Mouse (Mus musculus): ENCODE results near the gene Add3. TPM values are rescaled to one million over a fixed set of nuclear protein-coding genes. Genes with fewer than 3 reads are reported as not detected.
A peak's percentile ranks its signal among the peaks of the same experiment; 100 is the strongest.

Add3 gene
- total RNA-seq, 4 experiments from 2014 or later = 36.0 to 42.1 (median 40.7) TPM

DNA sequence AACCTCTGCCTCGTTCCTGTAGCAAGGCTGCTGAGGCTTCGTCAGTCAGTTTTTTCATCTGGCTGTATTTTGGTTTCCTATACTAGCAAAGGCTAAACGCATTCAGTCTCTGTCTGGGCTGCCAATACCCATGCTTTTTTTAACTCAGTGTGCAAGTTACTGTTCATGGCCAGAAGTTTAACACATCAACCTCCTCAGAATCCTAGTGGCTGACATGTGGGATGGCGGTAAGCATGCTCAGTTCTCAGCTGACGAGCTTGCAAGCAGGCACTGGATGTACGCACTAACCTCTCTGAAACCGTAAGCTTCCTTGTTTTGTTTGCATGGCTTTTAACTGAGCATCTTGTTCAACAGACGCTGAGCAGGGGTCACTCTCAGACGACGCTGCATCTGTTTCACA is 103.7 kb downstream of the Add3 start:
- no peak for DNase-seq

DNA sequence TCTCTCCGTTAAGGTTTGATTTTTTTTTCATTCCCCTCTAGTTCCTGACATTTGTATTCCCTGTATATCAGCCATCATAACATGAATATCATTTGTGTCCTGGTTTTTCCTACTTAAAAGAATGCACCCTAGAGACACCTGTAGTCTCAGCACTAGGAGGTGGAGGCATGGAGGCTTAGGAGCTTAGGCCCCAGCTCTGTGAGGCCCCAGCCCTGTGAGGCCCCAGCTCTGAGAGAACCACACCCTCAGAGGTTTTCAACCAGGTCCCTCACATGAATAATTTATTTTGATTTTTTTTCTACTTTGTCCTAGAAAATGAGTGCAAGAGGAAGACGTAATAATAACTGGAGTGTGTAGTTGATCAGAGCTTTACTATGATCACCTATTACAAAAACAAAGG is 107.3 kb downstream of the Add3 start:
- DNase-seq = no peak

DNA sequence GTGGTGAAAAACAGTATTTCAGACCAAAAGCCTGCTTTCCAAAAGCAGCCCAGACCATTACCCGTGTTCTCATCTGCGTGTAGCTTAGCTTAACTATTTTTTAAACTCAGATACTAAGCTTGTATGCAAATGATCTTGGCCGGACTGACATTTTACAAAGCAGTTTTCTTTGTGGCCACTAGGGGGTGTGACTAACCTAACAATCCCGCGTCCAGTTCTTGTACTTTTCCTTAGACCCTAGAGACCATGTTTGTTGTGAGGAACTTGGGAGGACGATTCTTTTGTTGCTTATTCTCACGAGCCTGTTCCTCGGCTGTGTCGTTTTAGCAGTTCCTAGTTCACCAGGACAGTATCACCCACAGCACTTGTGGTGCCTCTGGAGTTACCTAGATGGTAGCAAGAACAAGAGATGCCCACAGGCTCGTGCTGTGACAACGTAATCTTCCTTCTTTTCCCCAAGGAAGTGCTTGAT is 107.8 kb downstream of the Add3 start:
- peak; percentile 15 for DNase-seq

DNA sequence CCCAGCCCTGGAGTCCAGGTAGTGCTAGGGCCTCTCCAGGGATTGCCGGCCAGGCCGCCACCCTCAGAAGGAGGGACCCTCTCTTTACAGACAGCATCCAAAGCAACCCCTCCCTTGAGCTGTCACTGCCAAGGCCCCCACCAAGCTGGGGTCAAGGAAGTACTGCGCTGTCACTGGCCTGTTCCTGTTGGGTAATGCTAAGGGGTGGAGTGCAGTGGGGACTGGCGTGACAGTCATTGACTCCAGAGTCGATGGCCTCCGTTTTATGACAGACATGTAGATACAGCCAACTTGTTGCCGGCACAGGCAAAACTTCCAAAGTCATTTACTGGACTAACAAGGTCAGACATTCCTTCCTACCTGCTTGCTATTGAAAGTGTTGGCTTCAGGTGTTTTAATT is 110.8 kb downstream of the Add3 start:
- no peak for DNase-seq

DNA sequence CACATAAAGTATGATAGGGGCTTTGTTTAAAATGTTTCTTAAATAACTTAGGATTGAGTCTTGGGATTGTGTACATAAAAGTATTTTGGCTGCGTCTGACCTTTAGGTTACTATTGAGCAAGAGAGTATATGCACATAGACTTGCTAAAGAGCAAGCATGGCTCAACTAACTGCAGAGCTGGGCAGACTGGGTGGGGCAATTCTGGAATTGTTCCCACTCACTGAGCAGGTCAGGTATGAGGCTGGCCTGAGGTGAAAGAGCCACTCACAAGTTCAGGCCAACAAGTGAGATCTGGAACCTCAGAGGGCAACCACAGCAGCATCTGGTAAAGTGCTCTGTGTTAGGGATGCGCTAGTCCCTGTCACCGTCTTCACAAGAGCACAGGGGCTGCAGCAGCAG is 111.4 kb downstream of the Add3 start:
- no peak for DNase-seq

DNA sequence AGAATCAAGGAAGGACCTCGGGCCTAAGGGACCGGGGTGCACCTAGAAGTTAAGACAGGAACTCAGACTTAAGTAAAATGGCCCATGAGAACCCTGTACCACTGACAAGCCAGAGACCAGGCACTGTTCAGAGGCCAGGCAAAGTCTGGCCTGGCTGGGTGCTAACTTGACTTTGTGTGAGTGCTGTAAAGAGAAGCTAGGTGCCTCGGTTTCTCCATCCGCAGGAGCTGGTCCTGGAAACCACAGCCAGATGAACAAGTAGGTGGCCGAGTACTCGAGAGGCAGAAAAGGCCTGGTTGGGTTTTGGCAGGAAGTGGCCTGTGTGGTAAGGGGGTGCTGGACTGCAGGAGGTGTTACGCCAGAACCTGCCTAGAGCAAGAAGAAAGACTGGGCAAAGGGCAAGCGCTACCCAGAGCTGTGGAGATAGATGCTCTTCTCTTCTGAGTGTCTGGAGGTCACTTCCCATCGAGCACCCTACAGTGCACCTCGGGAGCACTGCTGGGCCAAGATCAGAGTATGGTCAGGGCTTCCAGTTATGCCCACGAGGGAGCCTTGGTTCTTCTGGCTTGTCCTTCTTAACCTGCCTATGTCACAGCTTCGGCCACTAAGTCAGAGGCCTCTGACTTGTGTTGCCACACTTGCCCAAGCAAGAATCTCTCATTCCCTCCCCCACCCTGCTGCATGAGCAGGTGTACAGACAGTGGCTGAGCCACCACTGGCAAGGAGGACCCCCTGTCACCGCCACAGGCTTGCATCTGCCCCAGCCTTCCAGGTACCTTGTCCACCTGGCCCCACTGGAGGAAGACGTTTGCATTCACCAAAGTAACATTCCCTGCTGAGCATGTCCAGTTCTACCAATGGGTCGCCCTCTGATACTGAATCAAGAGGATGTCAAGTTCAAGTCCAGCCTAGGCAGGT is 112.1 kb downstream of the Add3 start:
- no peak for DNase-seq

DNA sequence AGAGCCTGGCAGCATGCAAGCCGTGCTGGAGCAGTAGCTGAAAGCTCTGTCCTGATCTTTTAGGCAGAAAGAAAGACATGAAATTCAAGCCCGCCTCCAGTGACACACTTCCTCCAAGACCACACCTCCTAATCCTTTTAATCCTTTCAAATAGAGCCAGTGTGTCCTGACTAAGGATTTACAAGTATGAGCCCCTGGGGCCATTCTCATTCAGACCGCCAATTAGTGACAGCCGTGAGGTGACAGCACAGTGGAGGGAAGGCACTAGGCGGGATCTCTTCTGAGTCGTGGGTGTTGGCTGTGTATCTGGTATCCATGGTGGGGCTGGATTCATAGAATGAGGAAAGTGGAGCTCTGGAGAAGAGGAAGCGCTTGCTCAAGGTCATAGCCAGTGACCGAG is 116.1 kb downstream of the Add3 start:
- DNase-seq = no peak

DNA sequence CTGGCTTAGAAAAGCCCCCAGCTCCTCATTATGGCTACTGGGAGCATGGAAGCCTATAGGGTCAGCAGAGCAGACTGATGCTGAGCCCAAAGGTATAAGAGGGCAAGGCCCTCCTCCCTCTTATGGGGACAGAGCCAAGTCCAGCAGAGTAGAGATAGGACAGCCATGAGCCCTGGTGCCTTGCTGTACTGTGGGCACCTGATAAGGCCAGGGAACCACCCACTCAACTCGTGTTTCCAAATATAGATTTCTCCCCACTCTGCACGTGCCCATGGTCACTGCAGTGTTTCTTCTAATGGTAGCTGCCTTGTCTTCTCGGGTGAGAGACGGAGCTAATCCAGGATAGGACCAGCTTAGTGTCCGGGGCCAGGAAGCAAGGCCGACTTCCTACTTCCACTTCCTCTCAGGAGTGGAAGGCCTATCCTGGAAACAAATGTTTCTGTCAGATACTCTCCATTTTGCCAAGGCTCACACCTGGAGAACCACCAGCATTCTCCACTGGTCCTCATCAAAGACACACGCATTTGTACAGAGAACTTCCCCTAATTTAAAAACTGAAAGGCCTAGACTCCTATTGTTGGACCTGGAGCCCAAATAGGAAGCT is 116.8 kb downstream of the Add3 start:
- no peak for DNase-seq

DNA sequence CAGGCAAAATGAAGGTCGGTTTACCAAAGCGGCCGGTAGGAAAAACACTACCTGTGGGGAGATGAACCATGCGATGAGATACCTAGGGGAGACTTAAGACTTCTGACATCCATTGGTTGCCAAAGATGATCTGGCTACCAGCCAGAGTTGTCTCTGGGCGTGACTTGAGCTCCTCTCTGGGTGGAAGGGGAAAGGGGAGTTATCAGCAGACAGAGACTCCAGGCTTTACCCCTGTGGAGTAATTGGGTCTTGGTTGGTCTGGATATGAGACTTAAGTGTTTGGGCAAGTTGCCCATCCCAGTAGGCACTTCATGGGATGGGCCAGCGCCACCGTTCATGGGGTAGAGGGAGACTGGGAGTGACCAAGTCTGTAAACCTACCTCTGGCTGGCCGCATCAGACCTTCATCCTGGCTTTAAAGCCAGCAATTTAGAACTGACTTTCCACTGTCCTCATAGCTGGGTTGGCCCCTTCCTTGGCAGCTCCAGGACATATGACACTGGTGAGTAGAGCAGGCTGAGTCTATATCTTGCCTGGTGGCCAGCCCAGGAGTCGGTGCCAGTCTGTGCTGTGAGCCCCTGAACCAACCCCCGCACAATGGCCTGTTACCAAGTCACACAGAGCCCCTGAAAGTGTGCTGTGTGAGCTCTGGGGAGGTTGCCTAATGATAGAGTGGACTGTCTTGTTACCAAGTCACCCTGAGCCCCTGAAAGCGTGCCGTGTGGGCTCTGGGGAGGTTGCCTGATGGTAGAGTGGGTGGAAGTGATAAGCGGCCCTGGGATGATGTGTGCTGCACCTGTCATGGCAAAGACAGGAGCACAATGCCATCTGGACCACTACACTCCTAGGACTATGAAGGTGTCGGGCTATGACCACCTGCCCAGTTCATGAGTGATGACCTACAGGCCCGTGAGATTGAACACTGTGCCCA is 117.7 kb downstream of the Add3 start:
- no peak for DNase-seq

DNA sequence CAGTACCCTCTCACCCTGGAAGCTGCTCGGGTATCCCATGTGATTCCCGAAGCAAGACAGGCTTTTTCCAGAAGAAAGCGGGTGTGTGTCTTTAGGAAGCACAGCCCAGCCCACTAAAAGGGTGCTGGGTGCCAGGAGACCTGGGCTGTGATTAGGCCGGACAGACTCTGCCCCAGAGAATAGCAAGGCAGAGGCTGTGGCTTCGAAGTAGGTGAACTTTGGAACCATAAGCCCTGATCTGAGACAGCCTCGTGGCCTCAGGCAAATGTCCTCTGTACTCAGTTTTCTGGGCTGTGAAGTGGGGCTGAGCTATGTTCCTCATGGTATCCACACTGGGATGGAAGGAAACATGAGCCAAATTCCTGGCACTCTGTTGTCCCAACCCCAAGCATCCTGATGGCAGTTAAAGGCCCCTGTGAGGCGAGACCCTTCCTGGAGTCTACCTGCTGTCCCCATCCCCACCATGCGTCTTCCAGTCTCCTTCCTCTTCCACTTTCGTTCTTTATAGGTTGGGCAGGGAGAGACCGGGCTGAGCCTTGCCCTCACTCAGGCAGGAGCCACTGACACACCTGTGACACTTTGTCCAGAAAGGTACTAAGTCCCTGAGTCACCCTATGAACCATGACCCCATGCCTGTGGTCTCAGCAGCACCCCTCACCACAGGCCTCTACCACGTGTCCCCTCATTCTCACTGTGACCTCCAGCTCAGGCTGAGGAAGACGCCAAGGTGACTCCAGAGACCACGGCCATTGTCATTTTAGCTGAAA is 118.7 kb downstream of the Add3 start:
- DNase-seq = no peak

DNA sequence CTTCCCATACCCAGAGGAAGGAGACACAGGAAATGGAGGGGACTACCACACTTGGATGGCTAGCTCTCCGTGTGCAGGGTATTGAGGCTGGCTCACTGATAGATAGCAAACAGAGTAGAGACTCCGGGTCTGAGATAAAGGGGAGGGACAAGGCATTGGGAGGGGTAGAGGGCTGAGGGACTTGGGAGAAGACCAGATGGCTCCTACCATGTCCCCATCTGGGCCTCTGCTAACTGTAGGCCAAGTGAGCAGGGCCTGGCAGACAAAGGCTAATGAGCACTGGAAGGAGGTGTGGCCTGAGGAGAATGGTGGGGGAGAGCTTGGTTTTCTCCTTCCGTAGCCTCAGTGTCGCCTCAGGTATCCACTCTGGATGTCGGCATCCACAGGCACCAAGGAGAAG is 119.3 kb downstream of the Add3 start:
- no peak for DNase-seq

DNA sequence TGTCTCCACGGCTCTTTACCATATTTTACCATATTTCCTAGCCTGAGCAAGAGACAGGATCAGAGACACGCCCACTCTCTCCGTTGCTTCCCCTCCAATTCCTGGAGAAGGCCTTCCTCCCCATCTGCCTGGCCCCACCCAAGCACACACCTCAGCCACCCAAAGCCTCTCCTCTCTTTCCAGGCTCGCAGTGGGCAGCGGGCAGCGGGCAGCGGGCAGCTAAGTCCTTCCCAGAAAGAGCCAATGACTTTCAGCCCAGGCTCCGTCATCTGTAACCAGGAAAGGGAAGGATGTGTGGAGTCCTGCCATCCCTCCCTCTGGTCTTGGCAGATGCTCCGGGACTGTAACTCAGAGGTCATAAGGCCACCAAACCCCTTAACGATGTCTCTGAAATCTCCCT is 120.0 kb downstream of the Add3 start:
- no peak for DNase-seq

DNA sequence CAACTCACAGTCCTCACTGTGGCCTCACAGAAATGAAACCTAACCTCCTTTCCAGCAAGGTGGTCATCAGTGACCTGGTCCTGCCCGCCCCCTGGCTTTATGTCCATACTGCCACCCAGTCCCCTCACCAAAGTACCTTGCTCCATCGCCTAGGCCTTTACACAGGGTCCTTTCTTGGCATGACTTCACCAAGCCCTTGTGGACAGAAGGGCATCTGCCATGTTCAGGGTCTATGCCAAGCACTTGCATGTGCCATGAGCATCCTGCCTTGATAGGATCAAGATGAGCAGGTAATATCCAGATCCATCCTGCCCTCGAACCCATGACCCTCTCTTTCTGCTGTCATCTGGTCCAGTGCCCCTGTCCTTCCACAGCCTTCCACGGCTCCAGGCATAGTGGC is 120.6 kb downstream of the Add3 start:
- no peak for DNase-seq

DNA sequence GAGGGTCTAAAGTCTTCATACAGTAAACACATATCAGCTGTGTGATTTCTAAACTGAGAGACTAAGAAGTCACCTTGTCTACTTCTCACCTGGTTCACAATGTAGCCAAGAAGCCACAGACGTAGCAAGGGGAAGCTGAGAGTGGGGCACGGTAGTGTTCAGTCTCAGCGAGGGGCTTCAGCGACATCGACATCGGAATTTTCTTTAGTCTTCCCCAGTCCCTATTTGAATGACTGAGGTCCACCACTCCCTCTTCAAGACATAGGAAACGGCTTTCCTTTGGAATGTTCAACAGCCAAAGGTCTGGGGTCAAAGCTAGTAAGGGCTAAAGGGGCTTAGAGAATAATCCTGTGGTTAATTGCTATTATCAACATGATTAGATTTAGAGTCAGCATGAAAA is 121.8 kb downstream of the Add3 start:
- no peak for DNase-seq

DNA sequence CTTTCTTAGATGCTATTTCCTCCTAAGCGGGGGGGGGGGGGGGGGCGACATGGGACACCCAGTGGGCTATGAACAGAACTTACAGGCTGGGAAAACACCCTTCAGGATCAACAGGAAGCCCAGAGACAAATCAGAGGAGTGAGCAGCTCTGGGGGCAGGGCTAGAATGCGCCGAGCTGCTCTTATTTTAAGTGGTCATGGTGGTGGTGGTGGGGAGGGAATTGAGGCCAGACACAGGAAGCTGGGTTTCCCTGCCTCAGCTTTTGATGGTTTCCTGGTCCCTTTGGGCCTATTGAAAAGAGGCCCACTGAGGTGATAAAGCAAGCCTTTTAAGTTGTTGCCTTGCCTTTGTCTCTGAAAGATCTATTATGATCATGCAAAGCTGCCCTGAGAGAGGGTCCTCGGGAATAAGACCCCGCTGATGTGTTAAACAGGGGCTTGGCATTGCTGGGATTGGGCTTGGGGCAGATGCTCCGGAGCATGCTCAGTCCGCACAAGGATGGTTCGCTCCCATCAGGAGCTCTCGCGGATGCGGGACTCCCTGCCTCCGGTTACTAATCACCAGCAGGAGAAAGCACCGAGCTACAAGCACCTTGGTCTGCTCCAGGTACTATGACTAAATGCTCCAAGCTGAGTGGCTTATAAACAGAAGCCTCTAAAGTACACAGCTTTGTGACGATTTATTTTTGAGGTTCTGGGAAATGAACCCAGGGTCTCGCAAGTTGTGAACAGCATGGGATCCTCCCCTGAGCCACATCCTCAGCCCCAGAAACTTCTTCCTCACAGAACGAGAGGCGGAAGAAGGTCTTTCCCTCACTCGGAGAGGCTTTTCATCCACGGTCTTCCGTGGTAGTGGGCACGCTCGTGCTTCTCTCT is 123.9 kb downstream of the Add3 start:
- no peak for DNase-seq

DNA sequence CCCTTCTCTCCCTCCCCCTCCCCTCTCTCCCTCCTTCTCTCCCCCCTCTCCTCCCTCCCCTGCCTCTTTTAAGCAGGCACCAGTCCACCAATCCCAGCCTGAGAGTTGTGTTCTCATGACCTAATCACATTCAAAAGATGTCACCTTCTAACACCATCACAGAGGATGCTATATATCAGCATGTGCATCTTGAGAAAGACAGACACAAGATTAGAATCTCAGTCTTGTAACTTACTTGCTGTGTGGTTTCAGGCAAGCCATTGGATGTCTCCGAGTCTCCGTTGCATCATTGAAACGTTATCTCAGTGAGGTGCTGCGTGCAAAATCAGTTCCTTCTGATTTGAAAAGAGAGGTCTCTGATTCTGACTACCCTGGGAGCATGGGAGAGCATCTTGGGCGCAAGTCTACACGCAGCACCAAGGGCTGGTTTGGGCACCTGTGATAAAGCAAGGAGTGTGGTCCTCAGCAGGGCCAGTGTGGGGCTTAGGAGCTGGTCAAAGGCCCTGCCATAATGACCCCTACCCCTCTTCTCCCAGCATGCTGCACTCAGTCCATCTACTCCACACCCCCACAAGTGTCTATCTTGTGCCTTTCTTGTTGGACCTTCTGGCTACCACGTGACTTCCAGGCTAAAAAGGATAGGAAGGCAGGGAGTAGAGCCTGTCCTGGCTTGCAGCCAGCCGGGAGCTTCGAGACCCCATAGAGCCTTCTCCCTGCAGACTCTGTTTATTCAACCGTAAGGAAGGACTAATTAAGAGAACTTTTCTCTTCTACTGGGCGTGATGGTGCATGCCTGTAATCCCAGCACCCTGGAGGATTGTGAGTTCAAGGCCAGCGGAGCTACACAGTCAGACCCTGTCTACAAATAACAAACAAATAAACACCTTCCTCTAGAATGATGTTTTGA is 124.8 kb downstream of the Add3 start:
- no peak for DNase-seq

DNA sequence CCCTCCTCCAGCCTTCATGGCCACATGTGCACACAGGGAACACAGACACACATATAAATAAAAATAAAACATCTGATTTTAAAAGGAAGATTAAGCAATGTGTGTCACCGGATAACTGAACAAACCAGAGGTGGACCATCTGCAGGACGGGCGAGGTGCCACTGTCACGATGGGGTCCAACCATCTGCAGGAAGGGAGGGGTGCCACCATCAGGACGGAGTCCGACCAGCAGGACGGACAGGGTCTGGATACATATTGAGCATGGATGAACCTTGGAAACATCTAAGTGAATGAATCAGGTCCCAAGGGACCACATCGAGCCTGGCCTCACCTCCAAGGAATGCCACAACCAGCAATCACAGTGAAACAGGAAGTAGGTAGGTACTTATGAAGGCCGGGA is 127.1 kb downstream of the Add3 start:
- no peak for DNase-seq

DNA sequence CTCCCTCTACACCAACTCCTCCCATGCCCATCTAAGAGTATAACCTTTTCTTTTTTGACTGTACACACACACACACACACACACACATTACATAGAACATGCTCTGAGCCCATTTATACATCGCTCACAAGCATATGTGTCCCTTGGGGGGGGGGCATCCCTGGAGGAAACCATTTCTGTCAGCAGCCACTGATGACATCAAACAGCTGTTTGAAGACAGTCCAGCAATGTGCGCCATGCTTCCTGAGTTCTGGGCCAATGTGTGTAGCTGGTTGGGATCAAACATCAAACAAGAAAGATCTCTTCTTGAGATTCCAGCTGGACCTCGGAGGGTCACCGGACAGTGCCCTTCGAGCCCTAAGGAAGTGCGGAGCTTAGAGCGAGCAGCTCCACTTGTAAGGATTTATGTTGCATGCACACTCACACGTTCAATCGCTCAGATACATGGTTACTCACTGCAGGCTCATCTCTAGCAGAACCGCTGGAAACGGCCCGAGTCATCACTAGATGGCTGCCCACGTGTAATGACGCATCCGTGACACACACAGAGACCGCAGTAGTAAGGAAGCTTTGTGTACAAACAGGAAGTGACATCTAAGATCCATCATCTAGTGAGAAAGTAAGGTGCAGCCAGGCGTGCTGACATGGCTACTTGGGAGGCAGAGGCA is 132.9 kb downstream of the Add3 start:
- DNase-seq = no peak

DNA sequence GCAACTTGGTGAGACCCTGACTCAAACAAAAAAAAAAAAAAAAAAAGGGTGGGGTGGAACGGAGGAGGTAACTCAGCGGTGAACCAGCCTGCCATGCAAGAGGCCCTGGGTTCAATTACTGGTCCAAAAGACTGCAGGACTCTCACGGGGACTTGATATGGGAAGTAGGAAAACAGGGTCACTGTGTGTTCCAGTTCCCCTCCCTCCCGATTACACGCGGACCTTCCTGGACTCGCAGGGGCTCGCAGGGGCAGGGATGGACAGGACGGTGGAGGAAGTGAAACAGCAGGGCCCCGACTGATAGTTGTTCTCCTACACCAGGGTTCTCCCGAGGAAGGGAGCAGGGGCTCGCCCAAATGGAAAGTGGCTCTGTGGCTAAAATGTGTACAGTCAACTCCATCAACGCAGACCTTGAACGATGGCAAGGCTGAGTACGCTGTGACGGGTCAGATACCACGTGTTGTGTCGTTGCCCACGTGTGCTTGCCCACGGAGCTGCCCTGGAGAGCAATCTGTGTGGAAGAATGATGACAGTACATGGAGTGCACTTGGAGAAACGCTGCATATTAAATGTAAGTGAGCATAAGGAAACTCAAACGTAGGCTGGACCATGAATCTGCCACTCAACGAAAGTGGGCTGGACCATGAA is 133.7 kb downstream of the Add3 start:
- DNase-seq = no peak

Data from adrenal gland, adult 8-10 months (tissue).